Mouse (Mus musculus) C2C12 (cell line): ENCODE data around the gene Tgfbr3.

Source experiments
- CTCF ChIP-seq: IDR thresholded peaks from one replicate; pipeline ENCODE4 v1.5.1; 2011; ENCODE audit not compliant: control insufficient read depth, insufficient read depth, insufficient read length
- FOSL1 ChIP-seq: IDR thresholded peaks from one replicate; pipeline ENCODE4 v1.8.0; 2011; ENCODE audit warnings: mild to moderate bottlenecking, low read length; ENCODE audit not compliant: poor library complexity, insufficient read depth, severe bottlenecking
- MAX ChIP-seq: IDR thresholded peaks from one replicate; pipeline ENCODE4 v1.6.1; 2011; ENCODE audit warnings: mild to moderate bottlenecking, control low read depth
- MYOD1 ChIP-seq: IDR thresholded peaks from one replicate; pipeline ENCODE4 v1.6.1; 2011; ENCODE audit warnings: low read depth; ENCODE audit not compliant: control insufficient read depth, insufficient read length
- MYOG ChIP-seq: IDR thresholded peaks from one replicate; pipeline ENCODE4 v1.6.1; 2011; ENCODE audit not compliant: control insufficient read depth, insufficient read length; ENCODE audit errors: extremely low read depth
- USF1 ChIP-seq: IDR thresholded peaks from one replicate; pipeline ENCODE4 v1.6.1; 2011; ENCODE audit warnings: low read depth, mild to moderate bottlenecking, control low read depth, moderate library complexity

DNA sequence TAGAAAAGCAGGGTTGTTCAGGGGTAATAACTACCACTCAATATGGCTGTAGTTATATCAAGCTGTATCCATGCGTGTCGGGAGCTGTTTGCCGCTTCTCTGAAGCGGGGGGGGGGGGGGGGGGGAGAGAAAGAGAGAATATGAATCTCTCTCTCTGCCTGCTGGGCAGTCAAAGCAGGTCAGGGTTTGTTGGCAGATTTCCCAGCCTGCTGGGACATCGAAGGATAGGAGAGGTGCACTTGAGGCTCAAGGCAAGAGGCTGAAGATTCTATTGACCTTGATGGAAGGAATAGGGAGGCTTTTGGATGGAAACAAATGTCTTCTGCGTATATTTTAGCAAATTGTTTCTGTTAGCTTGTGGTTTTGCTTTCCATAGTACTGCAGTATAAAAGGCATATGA lies 190.4 kb downstream of the Tgfbr3 start:
- no peak for TF ChIP-seq MAX
- TF ChIP-seq MYOG, result no peak
- no peak for TF ChIP-seq CTCF
- no peak for TF ChIP-seq MYOD1
- no peak for TF ChIP-seq FOSL1
- TF ChIP-seq USF1, result no peak
